7 mouse cellular contexts compared by ENCODE assay signal in the genomic region with DNA sequence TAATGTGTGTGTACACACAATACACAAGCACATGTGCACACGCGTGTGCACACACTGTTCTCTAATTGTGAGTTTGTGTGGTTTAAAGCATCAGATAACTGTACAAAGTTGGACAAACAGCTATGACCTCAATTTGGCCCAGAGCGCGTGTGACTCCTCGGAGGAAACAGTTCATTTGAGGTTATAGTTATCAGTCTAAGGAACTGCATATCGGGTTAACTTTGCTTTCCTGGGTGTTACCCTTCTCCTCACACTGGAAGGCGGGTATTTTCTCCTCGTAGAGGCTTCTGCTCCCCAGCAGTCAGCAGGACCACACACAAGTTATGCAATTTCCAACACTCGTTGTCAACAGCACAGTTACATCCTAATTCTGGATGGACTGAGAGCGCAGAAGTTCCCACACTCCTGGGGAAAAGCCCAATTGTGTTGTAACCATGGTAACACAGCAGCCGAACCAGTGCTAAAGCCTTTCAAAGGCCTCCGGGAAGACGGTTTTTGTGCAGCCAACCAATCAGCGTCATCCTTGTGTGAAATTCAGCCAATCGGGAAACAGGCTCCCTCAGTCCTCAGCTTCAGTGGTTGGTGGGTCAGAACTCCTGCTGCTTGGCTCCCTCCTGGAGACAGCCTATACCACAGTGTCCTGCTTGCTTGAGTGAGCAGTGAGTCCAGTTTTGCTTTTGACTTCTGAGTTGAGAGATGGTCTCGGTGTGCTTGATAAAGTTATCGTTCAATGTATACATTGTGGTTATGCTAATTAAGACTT.
DNase-seq lines count a peak whose midpoint lies in the region; ATAC-seq and TF ChIP-seq lines count a peak whose summit lies in the region.

No protein-coding gene starts in this region.

- peak; percentile 97 for ATAC-seq in forebrain, embryonic 16.5 days
- ATAC-seq in hindbrain, embryonic 12.5 days (ENCODE audit: low FRiP score), result peak; percentile 97

- peak overlapping the region; percentile 24 for H3K4me3 ChIP-seq in bone marrow, adult 2 months (replicated peaks; ENCODE audit: control insufficient read depth, low read depth, low read length)
- H3K4me3 ChIP-seq in forebrain, embryonic 16.5 days (replicated peaks; ENCODE audit: low read length), result peak overlapping the region; percentile 23
- no peak overlapping the region; the same call in 1 of the 2 replicates for H3K4me3 ChIP-seq in hindbrain, embryonic 12.5 days

- no peak for TF ChIP-seq POLR2A in bone marrow, adult 2 months (IDR thresholded peaks at IDR 0.05; ENCODE audit: borderline replicate concordance, control insufficient read depth, low read depth, low read length)

- no peak overlapping the region for H3K9ac ChIP-seq in forebrain, embryonic 16.5 days (replicated peaks; ENCODE audit: low read depth, low read length)
- H3K9ac ChIP-seq in hindbrain, embryonic 12.5 days, result no peak overlapping the region

- no peak overlapping the region for H3K27ac ChIP-seq in bone marrow, adult 2 months (ENCODE audit: control insufficient read depth, insufficient read depth, low read depth, low read length, poor library complexity)
- no peak overlapping the region for H3K27ac ChIP-seq in forebrain, embryonic 16.5 days (ENCODE audit: low read length)
- peak overlapping the region; percentile 64 for H3K27ac ChIP-seq in hindbrain, embryonic 12.5 days

- peaks cover 3% of the 10 kb centered on the region; the same call in 1 of the 2 replicates for H3K4me1 ChIP-seq in bone marrow, adult 2 months (ENCODE audit: control insufficient read depth, insufficient read depth, low read length)
- H3K4me1 ChIP-seq in forebrain, embryonic 16.5 days (replicated peaks; ENCODE audit: control insufficient read depth, insufficient read depth, low read length), result 0 out of 2 replicates have a peak, but pooled peaks cover 3% of the 10 kb centered on the region
- peaks cover 13% of the 10 kb centered on the region for H3K4me1 ChIP-seq in hindbrain, embryonic 12.5 days

- no peak for TF ChIP-seq CTCF in bone marrow, adult 2 months (IDR thresholded peaks at IDR 0.05; ENCODE audit: control insufficient read depth, insufficient read depth, low read length)

- H3K4me2 ChIP-seq in forebrain, embryonic 16.5 days (ENCODE audit: low read length), result peak overlapping the region; percentile 39
- peak overlapping the region; percentile 44 for H3K4me2 ChIP-seq in hindbrain, embryonic 12.5 days (replicated peaks)

- no peaks in the 10 kb centered on the region for H3K27me3 ChIP-seq in forebrain, embryonic 16.5 days (replicated peaks; ENCODE audit: control insufficient read depth, insufficient read depth, low read length)
- no peaks in the 10 kb centered on the region for H3K27me3 ChIP-seq in hindbrain, embryonic 12.5 days

- DNase-seq in MEL-GATA-1-ER (ENCODE audit: extremely low read depth, low read depth), result peak; percentile 100
- peak; percentile 75 to 78 for DNase-seq in layer of hippocampus, postnatal 36 days
- peak; percentile 74 to 79 for DNase-seq in lung, postnatal 4 days
- peak; percentile 85 for DNase-seq in right cerebral cortex, adult 2 months (ENCODE audit: low spot score in 2 of 2)

- no peaks in the 10 kb centered on the region for H3K9me3 ChIP-seq in forebrain, embryonic 16.5 days (ENCODE audit: control insufficient read depth, low read length)
- H3K9me3 ChIP-seq in hindbrain, embryonic 12.5 days (replicated peaks), result no peaks in the 10 kb centered on the region

- no peaks in the 10 kb centered on the region for H3K36me3 ChIP-seq in forebrain, embryonic 16.5 days (ENCODE audit: control insufficient read depth, insufficient read depth)
- H3K36me3 ChIP-seq in hindbrain, embryonic 12.5 days, result no peaks in the 10 kb centered on the region

- 23% methylated on average over 17 of the region's 17 CpGs for WGBS in bone marrow, adult 2 months
- 15% methylated on average over 17 of the region's 17 CpGs for WGBS in forebrain, embryonic 16.5 days
- WGBS in hindbrain, embryonic 12.5 days, result 28% methylated on average over 17 of the region's 17 CpGs
